Mouse (Mus musculus) liver, embryonic 14.5 days (tissue): ENCODE measurements around the gene Afdn. TPM values are rescaled to one million over a fixed set of nuclear protein-coding genes. Genes with fewer than 3 reads are reported as not detected.

Experiments
- ATAC-seq: fragments of 200-750 bp; cut with Nextera tagmentation; 2 replicates; pipeline ENCODE4 v1.8.0; 2017; ENCODE audit warnings: moderate number of reproducible peaks, mild to moderate bottlenecking, moderate library complexity; ENCODE audit not compliant: insufficient read depth
- DNase-seq, 3 experiments: peaks; one replicate each; pipeline ENCODE4 v3.0.0-alpha.2; 2012 to 2013; ENCODE audit warnings: low read depth in 3 of 3, low spot score in 3 of 3
- H3K27ac ChIP-seq: fragments of 300-500 bp; sonication (generic); 2 replicates; pipeline ENCODE4 v1.5.1; 2014; ENCODE audit warnings: moderate library complexity, mild to moderate bottlenecking, control low read depth, inconsistent platforms
- H3K27me3 ChIP-seq: fragments of 300-500 bp; sonication (generic); 2 replicates; pipeline ENCODE4 v1.6.1; 2014; ENCODE audit warnings: mild to moderate bottlenecking, low read length, moderate library complexity; ENCODE audit not compliant: control insufficient read depth, insufficient read depth
- H3K36me3 ChIP-seq: fragments of 300-500 bp; sonication (generic); replicated peaks from 2 replicates; pipeline ENCODE4 v1.6.1; 2014; ENCODE audit warnings: low read depth; ENCODE audit not compliant: control insufficient read depth, insufficient read depth
- H3K4me1 ChIP-seq, 2 experiments: fragments of 200-500 bp in 1 of 2; fragments of 300-500 bp in 1 of 2; sonication (generic) in 1 of 2; replicated peaks; 2 replicates each; pipeline ENCODE4 v1.6.1; 2012 to 2014; ENCODE audit warnings: antibody characterized with exemption in 1 of 2, inconsistent platforms in 1 of 2, low read length in 1 of 2; ENCODE audit not compliant: control insufficient read depth in 2 of 2, insufficient read depth in 2 of 2
- H3K4me2 ChIP-seq: fragments of 300-500 bp; sonication (generic); 2 replicates; pipeline ENCODE4 v1.6.1; 2014; ENCODE audit warnings: low read depth, mild to moderate bottlenecking, control low read depth, moderate library complexity
- H3K4me3 ChIP-seq, 2 experiments: fragments of 200-500 bp in 1 of 2; fragments of 300-500 bp in 1 of 2; sonication (generic) in 1 of 2; 2 replicates each; pipeline ENCODE4 v1.5.1; 2012 to 2014; ENCODE audit warnings: low read depth in 2 of 2, low read length in 2 of 2, mild to moderate bottlenecking in 2 of 2, control low read depth in 1 of 2, inconsistent platforms in 1 of 2, moderate library complexity in 1 of 2; ENCODE audit not compliant: insufficient read depth in 1 of 2
- H3K9ac ChIP-seq: fragments of 300-500 bp; sonication (generic); replicated peaks from 2 replicates; pipeline ENCODE4 v1.6.1; 2014; ENCODE audit warnings: mild to moderate bottlenecking, control low read depth, moderate library complexity
- H3K9me3 ChIP-seq: fragments of 300-500 bp; sonication (generic); 2 replicates; pipeline ENCODE4 v1.6.1; 2016; ENCODE audit warnings: low read length, mixed read lengths; ENCODE audit not compliant: control insufficient read depth
- CTCF ChIP-seq: IDR thresholded peaks from 2 replicates; pipeline ENCODE4 v1.5.1; 2016; ENCODE audit warnings: antibody characterized with exemption, low read depth, control low read depth
- EP300 ChIP-seq: IDR thresholded peaks from 2 replicates; pipeline ENCODE4 v1.6.1; 2016; ENCODE audit warnings: antibody characterized with exemption, low read depth
- WGBS: fragments of 180-500 bp; shearing (Covaris S2); extraction: QIAGEN DNeasy Blood & Tissue Kit; methylation state at CpG from one replicate; pipeline ENCODE4 v1.1.7; 2014; ENCODE audit not compliant: insufficient replicate concordance; 5-methylcytosine and 5-hydroxymethylcytosine counted together
- polyA plus RNA-seq, 2 experiments: library from polyadenylated mRNA; depleted of rRNA in 1 of 2; stranded (reverse) in 1 of 2; unstranded in 1 of 2; fragments of >200 nt; fragmentation: Nextera tagmentation in 1 of 2; extraction: Ambion mirVana in 1 of 2; gene quantifications; 2 replicates each; pipeline versions ENCODE4 v1.2.1 to v1.2.3; 2012 to 2014

Gene Afdn
- polyA plus RNA-seq, 2 experiments = 6.4 to 7.1 TPM

DNA sequence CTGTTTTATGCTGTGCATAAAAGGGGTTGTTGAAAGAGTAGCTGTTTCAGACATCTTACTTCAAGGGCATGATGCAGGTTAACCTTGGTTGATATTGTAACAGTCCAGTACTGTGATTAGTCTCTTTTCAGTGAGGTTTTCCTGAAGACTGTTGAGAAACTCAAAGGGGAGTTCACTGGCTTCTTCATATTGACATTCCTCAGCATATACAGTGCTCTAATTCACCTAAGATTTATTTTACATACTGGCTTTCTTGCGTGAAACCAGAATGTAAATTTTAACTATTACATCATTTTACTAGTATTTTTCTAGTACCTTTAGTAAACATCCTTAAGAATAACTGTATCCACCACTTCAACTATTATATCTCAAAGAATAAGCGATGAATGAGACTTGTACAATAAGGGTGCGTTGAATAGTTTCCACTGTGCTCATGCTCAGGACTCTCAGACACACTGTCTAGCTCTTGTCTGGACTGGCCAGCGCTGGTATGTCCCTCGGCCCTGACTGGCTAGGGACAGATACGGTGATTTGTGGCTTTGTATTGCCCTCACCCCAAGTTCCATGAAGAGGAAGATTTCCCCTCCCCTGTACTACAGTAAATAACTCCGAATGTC, 129.6 kb downstream of the Afdn start:
- DNase-seq = no peak
- 70% methylated on average over 7 of the region's 7 CpGs for WGBS
- Histone ChIP-seq H3K4me2 (no peak overlapping the region), H3K27me3 (no peaks in the 10 kb centered on the region), H3K4me1 (no peaks in the 10 kb centered on the region), H3K36me3 (no peaks in the 10 kb centered on the region), H3K9ac (no peak overlapping the region), H3K9me3 (no peaks in the 10 kb centered on the region), H3K4me3 (no peak overlapping the region), H3K27ac (no peak overlapping the region)
- ATAC-seq = no peak
- no peak for TF ChIP-seq CTCF
- TF ChIP-seq EP300 = no peak

DNA sequence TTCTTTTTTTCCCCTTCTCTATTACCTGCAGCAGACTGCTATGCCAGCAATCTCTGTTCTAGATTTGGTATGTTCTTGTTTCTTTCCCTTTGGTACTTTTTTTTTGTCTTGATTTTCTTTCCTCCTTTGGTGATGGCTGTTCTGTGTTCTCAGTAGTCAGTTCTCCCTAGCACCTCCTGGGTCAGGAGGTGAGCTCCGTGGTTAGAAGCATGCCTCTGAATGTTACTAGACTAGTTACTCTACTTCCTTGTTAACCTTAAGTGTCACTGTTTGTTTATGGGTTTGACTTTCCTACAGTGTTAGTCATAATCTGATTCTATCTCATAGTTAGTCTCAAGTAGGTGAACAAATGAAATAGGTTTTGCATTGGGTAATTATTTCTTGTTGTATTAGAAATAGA, 130.6 kb downstream of the Afdn start:
- Histone ChIP-seq H3K27me3 (no peaks in the 10 kb centered on the region), H3K9me3 (no peaks in the 10 kb centered on the region), H3K9ac (no peak overlapping the region), H3K36me3 (no peaks in the 10 kb centered on the region), H3K4me3 (no peak overlapping the region), H3K4me1 (no peaks in the 10 kb centered on the region), H3K27ac (no peak overlapping the region), H3K4me2 (no peak overlapping the region)
- ATAC-seq (no peak), DNase-seq (no peak)
- TF ChIP-seq EP300 (no peak), CTCF (no peak)
- 38% methylated on average over 1 of the region's 1 CpGs for WGBS

DNA sequence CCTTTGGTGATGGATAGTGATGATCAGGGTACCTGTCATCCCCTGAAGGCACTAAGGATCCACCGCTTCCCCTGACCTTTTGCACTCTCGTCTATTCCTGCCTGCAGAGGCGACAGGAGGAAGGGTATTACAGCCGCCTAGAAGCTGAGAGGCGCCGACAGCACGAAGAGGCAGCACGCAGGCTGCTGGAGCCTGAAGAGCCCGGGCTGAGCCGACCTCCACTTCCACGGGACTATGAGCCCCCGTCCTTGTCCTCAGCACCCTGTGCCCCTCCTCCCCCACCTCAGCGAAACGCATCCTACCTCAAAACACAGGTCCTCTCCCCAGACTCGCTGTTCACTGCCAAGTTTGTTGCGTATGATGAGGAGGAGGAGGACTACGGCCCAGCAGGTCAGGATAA, 138.5 kb downstream of the Afdn start:
- no peak overlapping the region for H3K4me2 ChIP-seq
- TF ChIP-seq CTCF (no peak), EP300 (no peak)
- WGBS = 69% methylated on average over 17 of the region's 17 CpGs
- no peak overlapping the region for H3K27ac ChIP-seq
- no peaks in the 10 kb centered on the region for H3K4me1 ChIP-seq
- no peak overlapping the region for H3K9ac ChIP-seq
- no peaks in the 10 kb centered on the region for H3K36me3 ChIP-seq
- H3K27me3 ChIP-seq = no peaks in the 10 kb centered on the region
- no peak overlapping the region for H3K4me3 ChIP-seq
- ATAC-seq = no peak
- no peaks in the 10 kb centered on the region for H3K9me3 ChIP-seq
- DNase-seq = no peak

DNA sequence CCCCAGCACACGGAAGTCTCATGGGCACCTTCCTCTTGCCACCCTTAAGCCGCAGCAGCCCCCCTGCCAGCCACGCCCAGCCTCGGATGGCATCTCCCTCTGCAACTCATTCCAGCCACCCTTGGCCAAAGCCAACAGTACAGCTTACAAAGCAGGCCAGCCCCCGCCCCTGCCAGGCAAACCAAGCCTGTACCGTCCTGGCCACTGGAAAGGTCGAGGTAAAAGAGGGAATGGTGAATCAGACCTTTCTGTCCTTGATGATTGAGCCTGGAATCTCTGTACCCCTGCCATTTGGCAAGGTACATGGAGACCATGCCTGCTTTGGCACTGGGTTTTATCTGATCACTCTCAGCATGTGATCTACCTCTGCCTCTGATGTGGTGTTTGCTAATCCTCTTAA, 138.9 kb downstream of the Afdn start:
- WGBS = 56% methylated on average over 7 of the region's 7 CpGs
- Histone ChIP-seq H3K27ac (no peak overlapping the region), H3K9ac (no peak overlapping the region)

DNA sequence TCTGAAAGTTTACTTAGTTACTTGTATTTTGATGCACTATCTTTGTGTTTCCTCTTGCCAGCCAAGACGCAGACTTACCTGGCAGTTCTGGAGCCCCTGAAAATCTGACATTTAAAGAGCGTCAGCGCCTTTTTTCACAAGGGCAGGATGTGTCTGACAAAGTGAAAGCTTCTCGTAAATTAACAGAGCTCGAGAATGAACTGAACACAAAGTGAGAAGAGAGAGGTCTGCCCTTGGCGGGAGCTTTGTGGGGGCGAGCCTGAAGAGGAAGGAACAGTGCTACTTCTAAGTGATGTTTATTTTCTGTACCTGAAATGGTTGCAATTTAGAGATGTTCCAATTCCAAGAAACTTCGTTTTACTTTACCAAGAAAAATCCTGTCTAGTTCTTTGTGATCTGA, 143.5 kb downstream of the Afdn start:
- 61% methylated on average over 8 of the region's 8 CpGs for WGBS
- no peaks in the 10 kb centered on the region; a peak in 1 of 4 replicates for H3K4me1 ChIP-seq
- no peaks in the 10 kb centered on the region for H3K9me3 ChIP-seq
- H3K36me3 ChIP-seq = no peaks in the 10 kb centered on the region
- H3K9ac ChIP-seq = no peak overlapping the region
- H3K27me3 ChIP-seq = no peaks in the 10 kb centered on the region
- no peak overlapping the region for H3K4me3 ChIP-seq
- TF ChIP-seq EP300 (no peak), CTCF (no peak)
- no peak overlapping the region for H3K4me2 ChIP-seq
- H3K27ac ChIP-seq = no peak overlapping the region
- DNase-seq (no peak), ATAC-seq (no peak)

More for the DNA sequence above, 138.9 kb downstream of the Afdn start:
- Histone ChIP-seq H3K36me3 (no peaks in the 10 kb centered on the region), H3K4me1 (no peaks in the 10 kb centered on the region), H3K4me2 (no peak overlapping the region), H3K9me3 (no peaks in the 10 kb centered on the region), H3K4me3 (no peak overlapping the region), H3K27me3 (no peaks in the 10 kb centered on the region)
- no peak for DNase-seq
- no peak for TF ChIP-seq EP300
- no peak for TF ChIP-seq CTCF
- no peak for ATAC-seq
